Mouse (Mus musculus) neutrophil, adult 83 days (primary cell): Measurements from ENCODE around the gene Gm10518. TPM values are rescaled to one million over a fixed set of nuclear protein-coding genes. Genes with fewer than 3 reads are reported as not detected.

Experiments
- total RNA-seq, 2 experiments: library from RNA; stranded (reverse); gene quantifications; one replicate each; pipeline ENCODE4 v1.2.4; 2023

The Gm10518 gene
- total RNA-seq: under 1 TPM; 0.42 to 0.70 TPM

DNA sequence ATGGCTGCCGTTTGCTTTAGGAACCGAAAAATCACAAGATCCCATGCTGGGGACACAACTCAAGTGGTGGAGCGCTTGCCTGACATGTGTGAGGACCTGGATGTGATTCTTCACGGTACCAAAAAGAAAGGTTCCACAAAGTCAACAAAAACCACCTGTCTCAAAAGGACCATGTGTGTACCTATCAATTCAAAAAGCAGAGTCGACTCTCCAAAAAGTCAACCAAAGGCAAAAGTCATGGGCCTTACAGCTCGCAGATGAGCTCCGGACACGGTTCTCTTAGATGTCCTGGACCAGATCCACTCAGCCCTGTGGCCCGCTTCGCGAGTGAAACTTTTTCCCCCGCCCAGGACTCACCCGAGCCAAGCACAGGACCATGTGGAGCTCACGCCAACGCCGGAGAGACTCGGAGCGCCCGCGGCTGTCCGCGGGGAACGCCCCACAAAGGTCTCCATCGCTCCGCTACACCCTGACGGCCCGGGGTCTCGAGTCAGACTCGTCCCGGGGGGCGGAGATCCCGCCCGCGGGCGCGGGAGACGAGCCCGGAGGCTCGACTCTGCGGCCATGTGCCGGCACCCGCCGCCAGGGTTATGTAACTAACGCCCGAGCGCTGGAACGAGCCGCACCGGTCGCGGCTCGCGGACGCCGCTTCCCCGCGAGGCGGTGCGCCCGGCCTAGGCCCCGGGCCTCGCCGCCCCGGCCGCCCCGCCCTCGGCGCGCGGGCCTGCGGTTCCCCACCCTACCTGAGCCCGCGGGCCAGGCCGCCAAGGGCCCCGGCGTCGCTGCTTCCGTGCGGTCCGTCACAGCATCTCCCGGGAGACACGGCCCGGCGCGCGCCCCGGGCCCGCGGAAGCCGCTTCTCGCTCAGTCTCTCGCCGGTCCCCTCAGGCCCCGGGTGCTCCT is at the start of gene Gm10518:
Gene Gm10518 (plus strand): TSS at position 767 of the 903 bp plus-strand sequence.

DNA sequence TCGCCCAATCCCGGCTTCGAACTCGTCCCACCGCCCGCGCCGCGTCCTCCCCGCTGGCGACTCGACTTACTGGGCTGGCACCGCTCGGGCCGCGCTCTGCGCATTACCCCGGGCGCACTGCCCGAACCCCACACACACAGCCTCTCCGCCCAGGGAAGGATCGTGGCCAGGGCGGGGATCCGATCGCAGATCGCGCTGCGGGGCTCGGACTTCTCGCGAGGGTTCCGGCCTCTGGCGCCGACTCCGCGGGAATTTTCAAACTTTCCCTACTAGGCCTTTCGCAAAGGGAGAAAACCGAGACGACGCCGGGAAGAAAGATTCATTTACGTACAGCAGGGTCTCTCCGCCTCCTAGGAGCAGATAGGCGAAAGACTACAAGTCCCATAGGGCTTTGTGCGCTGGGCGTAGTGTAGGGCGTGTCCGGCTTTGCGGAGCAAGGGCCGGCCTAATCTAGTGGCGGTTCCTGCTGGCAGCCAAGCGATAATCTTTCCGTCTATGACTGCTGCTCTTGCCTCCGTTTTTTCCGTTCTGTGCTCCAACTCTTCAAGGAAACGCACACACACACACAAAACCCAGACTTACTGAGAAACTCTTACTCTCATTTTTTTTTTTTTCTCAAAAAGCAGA is 450 bp downstream of the Gm10518 start, which contains the start of gene Ahctf1:
Gene Ahctf1 (minus strand): TSS at position 168 of the 627 bp plus-strand sequence.

Other genes with a start within 250 kb of the Gm10518 start
- 1 to 10 TPM; 2.6 to 2.8 TPM for gene Sccpdh, start 135.2 kb upstream of the Gm10518 start, total RNA-seq
- not detected for gene Kif28, start 58.1 kb upstream of the Gm10518 start, total RNA-seq
- 10 to 100 TPM; 56.6 to 68.2 TPM for gene Ahctf1, start 304 bp downstream of the Gm10518 start, total RNA-seq
- gene Cdc42bpa, start 157.1 kb downstream of the Gm10518 start, total RNA-seq: 1 to 10 TPM; 4.2 to 4.3 TPM